Mouse (Mus musculus): ENCODE measurements around the gene Gm17364. TPM values are rescaled to one million over a fixed set of nuclear protein-coding genes. Genes with fewer than 3 reads are reported as not detected.
"Not testable (repeated sequence)": the region's sequence is repeated elsewhere in the genome, so short reads cannot be mapped to it uniquely, and the experiment has no call there.

Gm17364 gene
- polyA plus RNA-seq, 1 experiment from 2014 or later = not detected

DNA sequence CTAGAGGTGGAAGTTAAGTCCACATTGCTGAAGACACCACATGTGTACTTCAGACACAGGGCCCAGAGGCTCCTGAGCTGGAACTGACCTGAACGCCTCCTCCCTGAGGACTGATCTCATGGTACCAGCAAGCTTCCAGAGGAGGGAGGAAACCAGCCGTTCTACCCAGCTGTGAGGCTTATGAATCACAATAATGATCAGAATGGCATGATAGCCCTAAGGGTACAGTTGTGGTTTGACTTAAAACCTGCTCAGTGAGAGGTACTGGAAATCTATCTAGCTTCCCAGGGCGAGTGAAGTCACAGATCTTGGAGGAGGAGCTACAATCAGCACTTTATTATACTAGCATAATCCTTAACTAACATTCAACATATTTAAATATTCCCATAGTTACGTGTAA is 11.7 kb upstream of the Gm17364 start:
- H3K9ac ChIP-seq (replicated peaks) = no peak overlapping the region
- H3K9me3 ChIP-seq = no peaks in the 10 kb centered on the region
- H3K27ac ChIP-seq (replicated peaks) = no peak overlapping the region
- no peaks in the 10 kb centered on the region for H3K4me1 ChIP-seq
- H3K27me3 ChIP-seq = no peaks in the 10 kb centered on the region
- H3K36me3 ChIP-seq = no peaks in the 10 kb centered on the region
- 87% methylated on average over 4 of the region's 4 CpGs for WGBS
- H3K4me3 ChIP-seq = no peak overlapping the region
- no peak for ATAC-seq (ENCODE audit: low FRiP score, low read depth)
- H3K4me2 ChIP-seq (replicated peaks) = no peak overlapping the region

DNA sequence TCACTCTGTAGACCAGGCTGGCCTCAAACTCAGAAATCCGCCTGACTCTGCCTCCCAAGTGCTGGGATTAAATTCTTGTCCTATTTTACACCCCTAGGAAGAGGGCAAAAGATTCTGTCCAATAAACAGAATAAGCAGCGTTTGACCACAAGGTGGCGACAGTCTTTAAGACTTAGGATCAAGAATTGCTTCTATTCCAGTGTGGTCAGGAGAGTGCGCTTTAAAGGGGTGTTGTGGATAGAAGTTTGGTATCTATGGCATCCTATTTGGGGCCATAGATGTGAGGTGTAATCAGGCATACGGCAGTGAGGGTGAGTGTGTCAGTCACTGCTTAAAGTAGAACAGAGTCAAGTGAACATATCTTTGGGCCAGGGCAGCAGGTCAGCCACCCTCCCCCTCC is 9.5 kb upstream of the Gm17364 start:
- no peak overlapping the region for H3K9ac ChIP-seq (replicated peaks)
- 33% methylated on average over 5 of the region's 5 CpGs for WGBS
- no peak overlapping the region for H3K4me3 ChIP-seq
- no peak overlapping the region for H3K4me2 ChIP-seq (replicated peaks)
- no peak overlapping the region for H3K27ac ChIP-seq (replicated peaks)
- H3K9me3 ChIP-seq = no peaks in the 10 kb centered on the region
- H3K4me1 ChIP-seq = no peaks in the 10 kb centered on the region
- H3K27me3 ChIP-seq = no peaks in the 10 kb centered on the region
- no peaks in the 10 kb centered on the region for H3K36me3 ChIP-seq
- 0 out of 2 replicates have a peak, but pooled peaks have one; percentile 23 for ATAC-seq (ENCODE audit: low FRiP score, low read depth)

DNA sequence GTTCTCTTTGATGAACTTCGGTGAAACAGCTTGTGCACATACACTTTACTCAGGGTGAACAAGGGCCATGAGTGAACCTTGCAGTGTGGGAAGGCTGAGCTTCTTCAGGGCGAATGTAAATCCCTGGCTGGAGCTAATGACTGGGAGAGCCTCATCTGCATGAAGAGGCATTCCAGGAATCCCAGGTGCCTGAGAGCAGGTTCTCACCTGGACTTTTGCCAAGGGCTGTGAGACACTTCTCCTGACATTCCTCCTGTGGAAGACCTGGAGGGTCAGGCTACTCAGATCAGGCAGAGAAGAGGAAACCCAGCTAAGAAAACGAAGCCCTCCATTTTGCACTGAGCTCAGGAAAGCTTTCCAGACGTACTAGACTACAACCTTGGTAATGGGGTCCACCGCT is 6.9 kb upstream of the Gm17364 start:
- Histone ChIP-seq H3K9ac (replicated peaks) (no peak overlapping the region), H3K27ac (replicated peaks) (no peak overlapping the region), H3K4me2 (replicated peaks) (no peak overlapping the region), H3K9me3 (no peaks in the 10 kb centered on the region), H3K27me3 (no peaks in the 10 kb centered on the region), H3K36me3 (no peaks in the 10 kb centered on the region), H3K4me1 (no peaks in the 10 kb centered on the region), H3K4me3 (no peak overlapping the region)
- ATAC-seq (ENCODE audit: low FRiP score, low read depth) = no peak
- 78% methylated on average over 5 of the region's 5 CpGs for WGBS

DNA sequence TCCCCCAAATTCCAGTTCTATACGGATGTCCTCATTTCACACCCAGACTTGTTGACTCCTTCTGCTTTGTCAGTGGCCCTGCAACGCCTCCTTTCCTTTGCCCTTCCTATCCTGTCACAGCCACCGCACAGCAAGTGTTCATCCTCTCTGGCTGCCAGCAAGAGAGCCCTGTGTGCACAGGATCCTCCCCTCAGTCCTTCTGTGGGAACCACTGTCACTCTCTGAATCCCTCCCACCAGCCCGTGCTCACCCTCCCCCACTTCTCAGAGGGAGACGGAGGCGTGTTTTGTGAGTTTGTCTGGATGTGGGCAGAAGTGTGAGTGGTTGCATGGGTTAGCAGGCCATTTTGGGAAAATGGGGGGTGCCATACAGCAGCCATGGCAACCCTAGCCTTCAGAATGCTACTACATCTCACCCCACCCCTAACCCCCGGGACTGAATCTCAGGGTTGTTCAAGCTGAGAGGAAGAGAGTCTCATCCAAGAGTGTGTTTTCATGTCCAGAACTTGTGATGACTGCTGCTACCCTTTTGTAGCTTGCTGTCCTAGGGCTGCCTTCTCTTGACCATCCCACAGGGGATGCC is 5.9 kb downstream of the Gm17364 start:
- Histone ChIP-seq H3K9me3 (no peaks in the 10 kb centered on the region), H3K4me3 (no peak overlapping the region), H3K36me3 (no peaks in the 10 kb centered on the region), H3K9ac (replicated peaks) (no peak overlapping the region), H3K4me2 (replicated peaks) (no peak overlapping the region), H3K4me1 (0 out of 2 replicates have a peak, but pooled peaks cover 5% of the 10 kb centered on the region), H3K27ac (replicated peaks) (no peak overlapping the region), H3K27me3 (no peaks in the 10 kb centered on the region)
- WGBS = 36% methylated on average over 7 of the region's 7 CpGs
- no peak for ATAC-seq (ENCODE audit: low FRiP score, low read depth)

DNA sequence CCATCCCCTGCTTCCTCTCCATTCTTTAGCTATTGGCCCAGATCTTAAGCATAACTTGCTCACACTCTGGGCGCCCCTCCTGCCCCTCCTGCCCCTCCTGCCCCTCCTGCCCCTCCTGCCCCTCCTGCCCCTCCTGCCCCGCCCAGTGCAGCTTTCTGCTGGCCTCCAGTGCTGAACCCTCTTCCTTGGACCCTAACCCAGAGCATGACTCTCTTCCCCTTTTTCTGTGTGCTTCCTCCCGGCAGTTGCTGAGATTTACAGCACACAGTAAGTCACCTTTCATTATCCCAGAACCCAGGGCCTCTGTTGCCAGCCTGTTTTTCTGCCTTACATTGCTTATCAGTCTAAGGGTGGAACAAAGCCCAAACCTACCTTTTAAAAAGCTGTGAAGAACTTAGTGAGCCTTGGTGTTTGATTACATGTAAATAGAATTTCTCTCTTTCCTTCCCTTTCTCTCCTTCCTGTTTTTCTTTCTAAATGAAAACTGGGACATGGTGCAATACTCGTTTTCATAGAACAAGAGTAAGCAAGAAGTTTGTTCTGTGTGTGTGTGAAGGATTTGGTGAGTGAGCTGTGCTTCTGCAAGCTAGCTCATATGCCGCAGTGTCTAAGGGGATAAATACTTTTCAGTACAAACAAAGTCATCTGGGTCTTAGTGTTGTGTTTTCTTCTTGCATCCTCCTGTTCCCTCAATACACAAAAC is 10.3 kb downstream of the Gm17364 start:
- no peak overlapping the region for H3K9ac ChIP-seq (replicated peaks)
- H3K9me3 ChIP-seq = no peaks in the 10 kb centered on the region
- no peak overlapping the region for H3K4me2 ChIP-seq (replicated peaks)
- ATAC-seq (ENCODE audit: low FRiP score, low read depth) = no peak
- 91% methylated on average over 5 of the region's 5 CpGs for WGBS
- H3K27me3 ChIP-seq = no peaks in the 10 kb centered on the region
- H3K36me3 ChIP-seq = no peaks in the 10 kb centered on the region
- no peak overlapping the region for H3K27ac ChIP-seq (replicated peaks)
- H3K4me1 ChIP-seq = 0 out of 2 replicates have a peak, but pooled peaks cover 5% of the 10 kb centered on the region
- H3K4me3 ChIP-seq = no peak overlapping the region

DNA sequence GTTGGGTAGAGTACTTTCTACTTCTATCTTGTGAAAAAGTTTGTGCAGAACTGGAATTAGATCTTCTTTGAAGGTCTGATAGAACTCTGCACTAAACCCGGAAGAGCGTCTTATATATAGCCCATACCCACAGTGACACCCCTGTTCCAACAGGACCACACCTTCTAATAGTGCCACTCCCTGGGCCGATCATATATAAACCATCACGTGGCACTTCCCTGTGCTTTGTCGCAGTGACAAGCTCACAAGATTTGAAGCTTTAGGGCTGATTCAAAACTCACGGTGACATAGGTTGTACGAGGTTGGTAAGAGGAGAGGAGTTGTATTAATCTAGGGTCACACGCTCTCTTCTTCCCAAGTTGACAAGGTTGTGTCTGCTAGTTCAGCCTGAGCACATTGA is 12.2 kb downstream of the Gm17364 start:
- not testable (repeated sequence) for H3K4me3 ChIP-seq; H3K4me2 ChIP-seq (replicated peaks)
- WGBS = 97% methylated on average over 8 of the region's 8 CpGs

DNA sequence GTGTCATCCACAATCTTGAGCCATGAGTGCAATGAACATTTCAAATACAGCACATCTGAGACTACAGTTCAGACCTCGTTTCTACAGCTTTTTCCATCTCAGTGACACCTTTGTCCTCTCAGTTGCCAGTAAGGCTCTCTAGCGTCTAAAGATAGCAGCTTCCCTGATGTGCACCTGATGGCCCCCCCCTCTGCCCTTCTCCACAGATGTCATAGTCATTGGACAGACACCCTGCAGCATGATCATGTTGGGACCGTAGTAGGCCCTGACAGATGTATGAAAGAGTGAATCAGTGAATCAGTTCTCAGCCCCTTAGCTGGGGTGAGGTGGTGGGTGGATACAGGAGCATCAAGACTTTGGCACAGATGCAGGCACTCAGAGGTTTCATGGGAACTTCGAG is 15.9 kb downstream of the Gm17364 start:
- Histone ChIP-seq H3K36me3 (no peaks in the 10 kb centered on the region), H3K4me2 (replicated peaks) (no peak overlapping the region), H3K4me1 (no peaks in the 10 kb centered on the region), H3K27ac (replicated peaks) (no peak overlapping the region), H3K9ac (replicated peaks) (no peak overlapping the region), H3K27me3 (no peaks in the 10 kb centered on the region), H3K9me3 (no peaks in the 10 kb centered on the region), H3K4me3 (no peak overlapping the region)
- 83% methylated on average over 4 of the region's 4 CpGs for WGBS
- ATAC-seq (ENCODE audit: low FRiP score, low read depth) = no peak

More for the DNA sequence above, 12.2 kb downstream of the Gm17364 start:
- not testable (repeated sequence) for H3K4me1 ChIP-seq; ATAC-seq (ENCODE audit: low FRiP score, low read depth); H3K27me3 ChIP-seq; H3K9ac ChIP-seq (replicated peaks); H3K9me3 ChIP-seq; H3K27ac ChIP-seq (replicated peaks); H3K36me3 ChIP-seq

DNA sequence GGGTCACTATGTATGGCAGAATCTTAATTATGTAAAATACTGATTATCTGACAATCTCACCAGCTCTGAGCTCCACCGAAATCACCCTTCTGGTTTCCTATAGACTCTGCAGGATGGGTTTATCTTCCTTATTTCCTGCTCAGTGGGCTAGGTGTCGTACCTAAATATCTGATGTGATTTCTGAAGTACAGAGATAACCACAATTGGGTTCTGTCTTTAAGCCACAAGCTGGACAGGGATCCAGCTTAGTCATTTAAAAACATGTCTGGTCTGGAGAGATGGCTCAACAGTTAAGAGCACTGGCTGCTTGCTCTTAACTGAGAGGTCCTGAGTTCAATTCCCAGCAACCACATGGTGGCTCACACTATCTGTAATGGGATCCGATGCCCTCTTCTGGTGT is 16.8 kb downstream of the Gm17364 start:
- WGBS = 91% methylated on average over 3 of the region's 3 CpGs
- H3K4me2 ChIP-seq (replicated peaks) = no peak overlapping the region
- H3K27ac ChIP-seq (replicated peaks) = no peak overlapping the region
- H3K27me3 ChIP-seq = no peaks in the 10 kb centered on the region
- no peak overlapping the region for H3K9ac ChIP-seq (replicated peaks)
- no peaks in the 10 kb centered on the region for H3K36me3 ChIP-seq
- no peak overlapping the region for H3K4me3 ChIP-seq
- ATAC-seq (ENCODE audit: low FRiP score, low read depth) = no peak
- H3K4me1 ChIP-seq = no peaks in the 10 kb centered on the region
- H3K9me3 ChIP-seq = no peaks in the 10 kb centered on the region

DNA sequence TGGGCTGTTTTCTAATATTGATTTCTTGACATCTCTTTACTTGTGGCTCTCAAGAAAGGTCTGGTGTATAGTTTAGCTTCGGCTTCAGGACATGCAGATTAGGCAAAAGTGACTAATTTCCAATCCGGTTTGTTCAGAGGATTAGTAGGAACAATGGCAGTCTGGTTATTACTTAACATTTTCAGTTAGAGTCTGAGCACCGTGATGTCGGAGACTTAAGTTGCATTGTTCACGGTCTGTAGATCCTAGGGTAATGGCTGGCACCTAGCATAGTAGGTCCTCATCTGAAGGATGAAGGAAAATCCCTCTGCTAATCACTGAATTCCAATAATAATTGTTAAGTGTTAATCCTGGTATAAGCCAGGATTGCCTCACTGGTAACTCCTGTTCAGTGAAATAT is 17.7 kb downstream of the Gm17364 start:
- H3K27me3 ChIP-seq = no peaks in the 10 kb centered on the region
- H3K9ac ChIP-seq (replicated peaks) = no peak overlapping the region
- H3K4me2 ChIP-seq (replicated peaks) = no peak overlapping the region
- 57% methylated on average over 5 of the region's 5 CpGs for WGBS
- no peaks in the 10 kb centered on the region for H3K4me1 ChIP-seq
- H3K9me3 ChIP-seq = no peaks in the 10 kb centered on the region
- H3K4me3 ChIP-seq = no peak overlapping the region
- ATAC-seq (ENCODE audit: low FRiP score, low read depth) = no peak
- H3K36me3 ChIP-seq = no peaks in the 10 kb centered on the region
- H3K27ac ChIP-seq (replicated peaks) = no peak overlapping the region

DNA sequence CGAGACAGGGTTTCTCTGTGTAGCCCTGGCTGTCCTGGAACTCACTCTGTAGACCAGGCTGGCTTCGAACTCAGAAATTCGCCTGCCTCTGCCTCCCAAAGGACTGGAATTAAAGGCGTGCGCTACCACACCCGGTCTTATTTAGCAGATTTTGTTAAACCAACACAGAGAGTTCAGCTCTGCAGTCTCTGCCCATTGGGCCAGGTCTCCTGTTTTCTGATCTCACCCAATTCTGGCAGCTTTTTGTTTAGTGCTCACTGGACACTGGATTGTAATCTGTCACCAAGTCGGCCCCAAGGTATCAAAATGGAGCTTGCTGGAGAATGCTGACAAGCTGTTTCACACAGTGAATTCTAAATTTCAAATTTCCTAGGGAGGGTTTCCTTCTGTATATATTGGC is 21.0 kb downstream of the Gm17364 start:
- Histone ChIP-seq H3K27ac (replicated peaks) (no peak overlapping the region), H3K9me3 (no peaks in the 10 kb centered on the region), H3K27me3 (no peaks in the 10 kb centered on the region), H3K4me3 (no peak overlapping the region), H3K9ac (replicated peaks) (no peak overlapping the region), H3K4me2 (replicated peaks) (no peak overlapping the region), H3K36me3 (no peaks in the 10 kb centered on the region), H3K4me1 (peaks cover 4% of the 10 kb centered on the region; the same call in 1 of the 2 replicates)
- 94% methylated on average over 7 of the region's 7 CpGs for WGBS
- no peak for ATAC-seq (ENCODE audit: low FRiP score, low read depth)

DNA sequence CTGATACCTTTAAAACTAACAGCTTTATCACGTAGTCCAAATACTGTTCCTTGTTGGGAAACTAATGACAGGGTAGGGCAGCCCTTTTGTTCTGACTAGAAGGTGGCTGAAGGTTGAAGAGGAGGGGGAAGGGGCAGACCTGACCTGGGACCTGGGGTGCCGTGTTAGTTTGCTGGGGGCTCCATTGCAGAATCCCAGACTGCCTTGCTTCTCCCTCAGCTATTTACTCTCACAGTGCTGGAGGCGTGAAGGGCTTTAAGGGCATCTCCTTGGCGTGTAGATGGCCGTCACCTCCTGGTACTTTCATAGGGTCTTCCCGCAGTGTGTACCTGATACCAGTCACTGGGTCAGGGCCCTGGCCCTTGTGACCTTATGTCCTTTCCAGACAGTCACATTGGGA is 21.6 kb downstream of the Gm17364 start:
- WGBS = 88% methylated on average over 6 of the region's 6 CpGs

DNA sequence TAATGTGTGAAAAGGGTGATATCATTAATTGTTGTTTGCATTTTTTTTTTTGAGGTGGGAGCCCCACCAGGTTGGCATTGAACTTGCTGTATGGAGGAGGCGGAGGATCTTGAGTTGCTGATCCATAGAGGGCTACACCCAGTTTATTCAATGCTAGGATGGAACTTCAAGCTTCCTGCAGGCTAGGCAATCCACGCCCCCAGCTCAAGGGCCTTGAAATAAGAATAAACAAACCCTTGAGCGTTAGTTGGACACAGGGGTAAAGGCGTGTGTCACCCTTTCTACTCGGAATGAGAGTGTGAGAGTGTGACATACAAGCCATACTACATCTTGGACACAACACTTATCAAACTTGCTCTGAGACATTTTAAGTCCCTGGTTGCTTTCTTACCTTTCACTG is 22.1 kb downstream of the Gm17364 start:
- WGBS = 88% methylated on average over 5 of the region's 5 CpGs
- Histone ChIP-seq H3K27me3 (no peaks in the 10 kb centered on the region), H3K4me2 (replicated peaks) (no peak overlapping the region), H3K4me1 (peaks cover 4% of the 10 kb centered on the region; the same call in 1 of the 2 replicates), H3K4me3 (no peak overlapping the region), H3K36me3 (no peaks in the 10 kb centered on the region), H3K9ac (replicated peaks) (no peak overlapping the region), H3K27ac (replicated peaks) (no peak overlapping the region), H3K9me3 (no peaks in the 10 kb centered on the region)
- ATAC-seq (ENCODE audit: low FRiP score, low read depth) = no peak

More for the DNA sequence above, 21.6 kb downstream of the Gm17364 start:
- Histone ChIP-seq H3K4me1 (peaks cover 4% of the 10 kb centered on the region; the same call in 1 of the 2 replicates), H3K9me3 (no peaks in the 10 kb centered on the region), H3K4me3 (no peak overlapping the region), H3K9ac (replicated peaks) (no peak overlapping the region), H3K27ac (replicated peaks) (no peak overlapping the region), H3K27me3 (no peaks in the 10 kb centered on the region), H3K36me3 (no peaks in the 10 kb centered on the region), H3K4me2 (replicated peaks) (no peak overlapping the region)
- no peak for ATAC-seq (ENCODE audit: low FRiP score, low read depth)

Measured in midbrain, embryonic 12.5 days (tissue).